Mouse (Mus musculus) hematopoietic stem cell, adult 5-6 weeks (primary cell): Measurements from ENCODE around the gene Bak1. TPM values are rescaled to one million over a fixed set of nuclear protein-coding genes. Genes with fewer than 3 reads are reported as not detected.
"Not testable (repeated sequence)": the region's sequence is repeated elsewhere in the genome, so short reads cannot be mapped to it uniquely, and the experiment has no call there.

ENCODE experiments used
- ATAC-seq, 2 experiments: fragments of 125-278 bp in 1 of 2; replicated peaks in 1 of 2; 2 replicates each; pipeline ENCODE4 v1.8.0; 2016 to 2017; ENCODE audit warnings: inconsistent platforms in 2 of 2, mild to moderate bottlenecking in 2 of 2, moderate number of reproducible peaks in 2 of 2, low read depth in 1 of 2, moderate TSS enrichment in 1 of 2; ENCODE audit not compliant: low FRiP score in 2 of 2, poor library complexity in 2 of 2, severe bottlenecking in 2 of 2, insufficient read depth in 1 of 2, low TSS enrichment in 1 of 2
- total RNA-seq: library from RNA; stranded (forward); fragments of 172-1452, 232-1000 nt; gene quantifications from 2 replicates; pipeline ENCODE4 v1.2.3, GENCODE M21; 2017

Gene Bak1
- total RNA-seq, 1 experiment from 2014 or later, result 42.1 TPM

GRCm38 (mm10) chr17:27004903-27005485 lies 23.8 kb downstream of the Bak1 start:
- ATAC-seq, result no peak

GRCm38 (mm10) chr17:27004431-27004830 lies 24.4 kb downstream of the Bak1 start:
- ATAC-seq, result no peak

DNA sequence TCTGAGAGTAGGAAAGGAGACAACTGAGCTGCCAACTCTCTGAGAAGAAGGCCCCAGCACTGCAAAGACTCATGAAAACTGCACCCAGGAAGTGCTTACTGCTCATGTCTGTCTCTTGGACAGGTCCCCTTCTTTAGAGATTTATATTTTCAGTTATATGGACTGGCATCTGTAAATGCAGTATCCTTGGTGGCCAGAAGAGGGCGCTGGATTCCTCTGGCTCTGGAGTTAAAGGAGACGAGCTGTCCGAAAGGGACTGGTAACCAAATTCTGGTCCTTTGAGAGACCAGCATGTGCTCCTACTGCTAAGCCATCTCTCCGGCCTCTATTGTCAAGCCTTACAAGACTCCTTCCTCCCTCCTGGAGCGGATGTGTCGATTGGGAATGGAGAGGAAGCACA lies 26.9 kb downstream of the Bak1 start:
- no peak for ATAC-seq

- ATAC-seq, result 0 out of 4 replicates have a peak, but pooled peaks of 1 of the 2 experiments have one; percentile 29
Measured at GRCm38 (mm10) chr17:27001151-27001550, 27.7 kb downstream of the Bak1 start.

DNA sequence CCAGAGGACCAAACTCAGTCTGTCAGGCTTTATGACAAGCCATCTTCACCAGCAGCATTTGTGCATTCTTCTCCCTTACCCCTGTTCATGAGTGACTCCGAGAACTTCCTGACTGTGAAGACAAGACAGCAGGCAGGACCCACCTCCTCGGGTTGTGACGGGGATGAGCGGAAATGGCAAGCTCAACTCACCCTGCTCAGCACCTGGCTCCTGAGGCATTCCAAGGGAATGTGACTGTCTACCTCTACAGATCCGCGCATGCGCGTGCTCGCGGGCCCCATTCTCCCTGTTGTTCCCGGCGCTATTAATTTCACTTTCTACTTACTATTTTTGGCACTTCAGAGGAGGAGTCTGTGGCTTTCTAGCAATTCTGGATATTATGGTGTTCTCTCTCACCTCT lies 28.8 kb downstream of the Bak1 start:
- ATAC-seq, result peak; percentile 31 to 43; a peak in 2 of 4 replicates

- ATAC-seq, result no peak
Measured at GRCm38 (mm10) chr17:26998283-26998682, 30.5 kb downstream of the Bak1 start.

GRCm38 (mm10) chr17:26997661-26998060 lies 31.1 kb downstream of the Bak1 start:
- ATAC-seq, result no peak

GRCm38 (mm10) chr17:26995562-26995961 lies 33.2 kb downstream of the Bak1 start:
- no peak for ATAC-seq

DNA sequence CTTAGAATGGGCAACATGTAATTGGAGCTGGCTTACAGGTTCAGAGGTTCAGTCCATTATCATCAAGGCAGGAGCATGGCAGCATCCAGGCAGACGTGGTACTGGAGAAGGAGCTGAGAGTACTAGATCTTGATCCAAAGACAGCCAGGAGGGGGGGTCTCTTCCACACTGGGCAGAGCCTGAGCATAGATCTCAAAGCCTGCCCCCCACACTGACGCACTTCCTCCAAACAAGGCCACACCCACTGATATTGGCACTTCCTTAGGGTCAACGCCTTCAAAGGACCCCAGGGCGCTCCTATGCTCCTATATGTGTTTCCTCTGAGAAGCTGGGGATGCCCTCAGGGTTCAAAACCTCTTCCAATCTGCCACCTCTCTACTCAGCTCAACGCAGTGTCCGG lies 33.8 kb downstream of the Bak1 start:
- ATAC-seq, result no peak

DNA sequence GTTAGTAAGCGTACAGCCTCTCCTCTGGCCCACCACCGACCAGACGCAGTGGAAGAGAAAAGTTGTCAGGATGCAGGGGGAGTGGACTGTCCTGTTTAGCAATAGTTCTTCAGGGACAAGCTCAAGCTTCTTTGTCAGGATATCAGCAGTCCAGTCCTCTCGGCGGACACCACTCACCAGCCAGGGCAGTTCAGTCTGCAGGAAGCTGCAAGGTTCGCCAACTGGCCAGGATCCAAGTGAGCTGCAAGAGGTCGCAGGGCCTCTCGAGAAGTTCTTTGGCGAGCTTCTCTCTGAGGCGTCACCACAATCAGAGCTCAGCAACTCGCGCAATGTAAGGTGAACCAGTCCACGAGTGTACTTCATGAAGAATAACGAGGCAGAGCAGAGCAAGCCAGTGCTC lies 34.4 kb downstream of the Bak1 start:
- ATAC-seq, result no peak

DNA sequence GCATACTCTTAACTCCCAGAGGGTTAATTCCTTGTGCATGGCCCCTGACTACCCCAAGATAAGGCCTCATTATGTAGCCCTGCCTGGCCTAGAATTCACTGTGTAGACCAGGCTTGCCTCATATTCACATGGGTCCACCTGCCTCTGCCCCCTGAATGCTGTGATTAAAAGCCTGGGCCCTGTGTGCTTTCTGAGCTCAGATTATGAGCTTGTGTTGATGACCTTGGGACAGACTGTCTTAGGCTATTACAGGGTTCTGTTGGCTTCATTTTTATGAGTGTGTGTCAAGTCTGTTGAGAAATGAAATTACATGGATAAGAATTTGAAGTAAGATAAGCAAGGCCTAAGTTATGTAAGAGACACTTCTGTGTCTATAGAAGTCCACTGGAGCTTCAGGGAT lies 38.3 kb downstream of the Bak1 start:
- ATAC-seq, result no peak

DNA sequence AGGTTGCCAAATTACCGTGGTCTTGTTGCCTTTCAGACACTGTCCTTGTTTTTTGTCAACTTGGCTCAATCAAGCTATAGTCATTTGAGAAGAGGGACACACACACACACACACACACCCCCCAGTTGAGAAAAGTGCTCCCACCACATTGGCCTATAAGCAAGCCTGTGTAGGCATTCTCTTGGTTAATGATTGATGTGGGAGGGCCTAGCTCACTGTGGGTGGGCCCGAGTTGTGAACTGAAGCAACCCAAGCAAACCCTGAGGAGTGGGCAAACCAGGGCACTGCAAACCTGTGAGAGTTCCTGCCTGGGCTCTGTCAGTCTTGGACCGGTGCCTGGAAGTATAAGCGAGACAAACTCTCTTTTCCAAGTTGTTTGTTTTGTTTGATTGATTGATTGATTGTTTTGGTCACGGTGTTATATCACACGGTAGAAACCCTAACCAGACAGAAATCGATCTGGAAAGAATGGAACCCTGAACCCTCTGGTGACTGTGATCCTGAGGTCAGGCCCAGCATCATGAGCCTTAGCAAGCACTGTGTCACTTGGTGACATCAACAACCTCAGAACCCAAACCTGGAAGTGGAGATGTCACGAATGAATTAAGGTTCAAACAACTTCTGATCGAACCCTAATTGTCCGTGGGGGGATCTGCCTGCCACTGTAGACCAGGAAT lies 43.2 kb downstream of the Bak1 start:
- no peak for ATAC-seq

DNA sequence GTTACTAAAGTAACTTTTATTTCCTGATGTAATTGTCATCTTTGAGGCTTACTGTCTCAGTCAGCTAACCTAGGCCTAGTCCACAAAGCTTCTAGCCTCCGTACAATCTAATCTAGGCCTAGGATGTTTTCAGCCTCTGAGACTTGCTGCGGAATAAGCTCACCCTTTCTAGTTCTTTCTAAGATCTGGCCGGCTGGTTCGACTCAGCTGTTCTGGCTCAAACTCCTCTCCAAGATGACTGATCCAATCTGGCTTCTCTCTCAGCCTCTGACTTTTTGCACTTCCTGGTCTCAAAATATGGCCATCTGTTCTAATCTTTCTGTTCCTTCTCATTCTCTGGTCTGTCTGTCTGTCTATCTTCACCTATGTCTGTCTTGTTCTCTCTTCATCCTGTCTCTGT lies 45.4 kb downstream of the Bak1 start:
- ATAC-seq, result no peak

- no peak; a peak in 1 of 4 replicates for ATAC-seq
Measured at GRCm38 (mm10) chr17:26981050-26981449, 47.8 kb downstream of the Bak1 start.

GRCm38 (mm10) chr17:26979426-26979825 lies 49.4 kb downstream of the Bak1 start:
- ATAC-seq, result no peak

- not testable (repeated sequence) for ATAC-seq
Measured at GRCm38 (mm10) chr17:26977354-26977753, 51.5 kb downstream of the Bak1 start.

GRCm38 (mm10) chr17:26975415-26975814 lies 53.4 kb downstream of the Bak1 start:
- ATAC-seq, result no peak

GRCm38 (mm10) chr17:26974547-26974946 lies 54.3 kb downstream of the Bak1 start:
- no peak for ATAC-seq
